Mouse (Mus musculus): ENCODE measurements around the gene Mrpl37. TPM values are rescaled to one million over a fixed set of nuclear protein-coding genes. Genes with fewer than 3 reads are reported as not detected.
A peak's percentile ranks its signal among the peaks of the same experiment; 100 is the strongest.

The Mrpl37 gene
- total RNA-seq, 2 experiments from 2014 or later: 78.5 to 104 TPM

DNA sequence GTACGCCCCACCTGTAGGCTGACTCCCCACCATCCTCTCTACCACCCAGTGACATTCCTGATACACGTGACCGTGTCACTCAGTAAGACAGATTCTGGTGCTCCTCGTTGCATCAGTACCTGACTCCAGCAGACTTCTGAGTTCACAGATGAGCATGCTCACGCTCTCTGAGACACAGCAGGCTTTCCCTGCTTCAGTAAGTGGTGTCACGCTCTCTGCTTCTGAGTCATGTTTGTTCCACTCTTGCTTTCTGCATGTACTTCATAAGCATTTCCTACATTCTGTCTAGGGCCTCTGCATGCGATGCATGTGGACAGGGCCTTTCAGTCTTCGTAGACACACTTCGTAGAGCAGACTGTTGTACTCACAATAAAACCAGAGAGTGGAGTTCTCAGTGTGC lies 5.7 kb upstream of the Mrpl37 start:
- ATAC-seq (replicated peaks; ENCODE audit: low FRiP score, low TSS enrichment, poor library complexity, severe bottlenecking): no peak

- ATAC-seq (replicated peaks; ENCODE audit: low FRiP score, low TSS enrichment, poor library complexity, severe bottlenecking): peak; percentile 51
These were observed 628 bp upstream of the Mrpl37 start for GRCm38 (mm10) chr4:107067151-107067840.

GRCm38 (mm10) chr4:107064394-107065098 lies 2.1 kb downstream of the Mrpl37 start:
- ATAC-seq (replicated peaks; ENCODE audit: low FRiP score, low TSS enrichment, poor library complexity, severe bottlenecking): no peak

DNA sequence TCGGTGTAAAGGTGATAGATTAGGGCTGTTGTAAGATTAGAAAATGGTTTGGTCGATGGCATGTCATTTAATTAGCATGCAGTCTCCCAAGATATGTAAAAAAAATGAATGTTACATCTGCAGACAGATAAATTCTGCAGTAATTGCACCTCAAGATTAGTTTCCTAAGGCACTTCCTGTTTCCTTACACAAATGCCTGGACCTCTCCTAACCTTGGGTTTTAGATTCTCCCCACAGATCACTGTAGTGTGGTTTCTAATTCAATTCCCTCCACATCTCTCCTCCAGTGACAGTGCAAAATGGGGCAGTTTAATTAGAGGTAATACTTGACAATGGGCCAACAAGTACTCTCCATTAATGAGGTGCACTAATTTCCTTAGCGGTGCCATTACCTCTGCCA lies 3.5 kb downstream of the Mrpl37 start:
- ATAC-seq (replicated peaks; ENCODE audit: low FRiP score, low TSS enrichment, poor library complexity, severe bottlenecking): no peak

DNA sequence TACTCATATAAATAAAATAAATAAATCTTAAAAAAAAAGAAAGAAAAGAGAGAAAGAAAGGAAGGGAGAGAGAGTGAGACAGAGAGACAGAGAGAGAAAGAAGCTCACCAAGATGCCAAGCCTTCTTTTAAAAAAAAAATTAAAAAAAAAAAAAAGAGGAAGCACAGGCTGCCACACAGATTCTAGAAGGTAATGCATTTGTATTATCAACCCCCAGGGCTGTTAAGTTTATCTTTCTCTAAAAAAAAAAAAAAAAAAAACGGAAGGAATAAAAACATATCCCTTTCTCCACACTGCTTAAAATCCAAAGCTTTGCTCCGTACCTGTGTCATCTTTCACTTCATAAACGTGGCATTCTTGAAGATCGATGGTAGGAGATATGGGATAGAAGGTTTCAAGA lies 5.1 kb downstream of the Mrpl37 start:
- ATAC-seq (replicated peaks; ENCODE audit: low FRiP score, low TSS enrichment, poor library complexity, severe bottlenecking): no peak

DNA sequence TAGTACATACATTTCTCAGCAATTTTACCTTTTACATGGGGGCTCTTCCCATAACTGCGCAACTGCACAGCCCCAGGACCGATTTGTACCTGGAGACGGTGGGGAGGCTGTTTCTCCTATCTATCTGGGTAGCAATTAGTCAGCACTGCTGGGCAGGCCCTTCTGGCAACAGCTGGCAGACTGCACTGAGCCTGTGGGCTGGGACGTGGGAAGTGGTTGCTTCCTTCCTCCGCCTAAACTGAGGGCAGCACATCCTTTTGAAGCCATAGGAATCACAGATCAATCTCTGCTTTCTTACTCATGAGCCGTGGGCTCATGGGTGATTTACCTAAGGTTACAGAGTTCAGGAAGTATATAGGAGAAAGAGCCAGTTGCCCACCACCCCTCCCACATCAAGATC lies 7.9 kb downstream of the Mrpl37 start:
- no peak for ATAC-seq (replicated peaks; ENCODE audit: low FRiP score, low TSS enrichment, poor library complexity, severe bottlenecking)

DNA sequence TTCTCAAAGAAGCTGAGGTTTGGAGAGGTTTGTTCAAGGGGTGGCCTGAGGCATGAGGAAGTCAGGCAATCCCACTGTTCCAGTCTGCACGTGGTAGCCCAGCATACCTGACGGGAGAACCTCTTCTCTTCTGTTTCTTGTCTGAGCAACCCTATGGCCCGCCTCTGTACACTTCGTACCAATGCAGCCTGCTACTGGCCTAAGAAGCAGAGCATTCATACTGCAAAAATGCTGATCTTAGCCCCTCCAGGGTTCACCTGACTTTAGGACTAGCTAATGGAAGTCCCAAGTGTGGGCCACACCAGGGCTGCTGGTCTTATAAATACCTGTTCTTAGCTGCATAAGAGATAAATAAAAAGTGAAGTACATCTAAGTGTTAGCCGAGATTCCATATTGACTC lies 8.3 kb downstream of the Mrpl37 start:
- no peak for ATAC-seq (replicated peaks; ENCODE audit: low FRiP score, low TSS enrichment, poor library complexity, severe bottlenecking)

GRCm38 (mm10) chr4:107056088-107056487 lies 10.6 kb downstream of the Mrpl37 start:
- ATAC-seq (replicated peaks; ENCODE audit: low FRiP score, low TSS enrichment, poor library complexity, severe bottlenecking): no peak

DNA sequence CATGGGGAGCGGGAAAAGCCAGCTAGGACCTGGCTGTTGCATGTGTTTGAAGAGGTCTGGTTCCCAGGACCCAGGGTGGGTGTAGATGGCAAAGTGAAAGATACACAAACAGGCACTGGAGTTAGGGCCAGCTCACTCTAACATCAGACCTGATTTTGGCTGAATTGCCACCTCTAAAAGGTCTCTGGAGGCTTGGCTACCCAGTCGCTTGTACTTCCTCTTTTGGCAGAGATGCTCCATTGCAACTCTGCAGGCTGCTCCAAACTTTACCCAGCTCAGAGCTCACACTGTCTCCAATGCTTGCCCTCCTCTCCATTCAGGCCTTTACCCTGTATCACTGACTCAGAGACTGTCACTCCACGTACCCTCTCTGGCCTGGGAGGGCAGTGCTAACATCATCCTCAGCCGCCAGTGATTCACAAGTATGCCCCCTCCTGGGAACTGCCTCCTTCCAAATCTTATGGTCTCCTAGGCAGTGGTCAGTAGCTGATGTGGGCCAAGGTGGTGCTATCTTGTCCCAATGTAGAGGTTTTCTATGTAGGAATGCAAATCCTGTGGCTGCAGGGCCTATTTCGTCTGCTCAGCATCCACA lies 13.6 kb downstream of the Mrpl37 start:
- ATAC-seq (replicated peaks; ENCODE audit: low FRiP score, low TSS enrichment, poor library complexity, severe bottlenecking): no peak

DNA sequence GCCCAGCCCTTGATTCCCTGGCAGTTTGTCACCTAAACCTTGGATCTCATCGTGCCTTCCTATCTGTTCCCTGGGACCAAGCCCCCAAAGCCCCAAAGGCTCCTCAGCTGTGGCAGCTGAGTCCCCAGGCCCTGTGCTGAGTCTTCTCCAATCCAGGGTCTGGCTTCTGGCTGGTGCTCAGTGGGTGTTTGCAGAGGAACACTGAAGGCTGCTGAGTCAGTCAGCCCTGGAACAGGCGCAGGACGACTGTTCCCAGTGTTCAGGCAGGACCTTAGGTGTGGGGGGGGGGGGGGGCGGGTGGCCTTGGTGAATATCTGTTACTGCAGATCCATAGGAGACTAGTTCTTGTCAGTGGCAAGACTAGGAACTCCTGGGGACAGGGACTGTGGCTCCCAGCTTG lies 14.8 kb downstream of the Mrpl37 start:
- no peak for ATAC-seq (replicated peaks; ENCODE audit: low FRiP score, low TSS enrichment, poor library complexity, severe bottlenecking)

GRCm38 (mm10) chr4:107048568-107049162 lies 18.0 kb downstream of the Mrpl37 start:
- no peak for ATAC-seq (replicated peaks; ENCODE audit: low FRiP score, low TSS enrichment, poor library complexity, severe bottlenecking)

DNA sequence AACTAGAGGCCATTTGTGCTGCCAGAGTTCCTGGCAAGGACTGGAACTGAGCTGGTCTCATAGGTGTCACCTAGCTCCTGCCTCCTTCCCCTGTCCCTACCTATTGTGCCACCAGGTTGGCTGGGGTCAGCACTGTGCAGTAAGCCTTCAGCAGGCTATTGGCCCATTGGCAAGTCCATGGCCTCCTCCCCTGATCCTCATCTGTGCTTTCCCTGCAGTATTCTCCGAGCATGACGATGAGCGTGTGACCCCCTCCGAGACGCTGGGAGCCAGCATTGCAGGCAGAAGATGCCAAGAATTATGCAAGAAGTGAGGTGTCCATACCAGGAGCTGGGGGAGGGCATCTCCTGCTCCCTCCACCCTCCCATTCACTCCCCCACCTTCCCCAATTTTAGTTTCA lies 18.9 kb downstream of the Mrpl37 start:
- ATAC-seq (replicated peaks; ENCODE audit: low FRiP score, low TSS enrichment, poor library complexity, severe bottlenecking): no peak

DNA sequence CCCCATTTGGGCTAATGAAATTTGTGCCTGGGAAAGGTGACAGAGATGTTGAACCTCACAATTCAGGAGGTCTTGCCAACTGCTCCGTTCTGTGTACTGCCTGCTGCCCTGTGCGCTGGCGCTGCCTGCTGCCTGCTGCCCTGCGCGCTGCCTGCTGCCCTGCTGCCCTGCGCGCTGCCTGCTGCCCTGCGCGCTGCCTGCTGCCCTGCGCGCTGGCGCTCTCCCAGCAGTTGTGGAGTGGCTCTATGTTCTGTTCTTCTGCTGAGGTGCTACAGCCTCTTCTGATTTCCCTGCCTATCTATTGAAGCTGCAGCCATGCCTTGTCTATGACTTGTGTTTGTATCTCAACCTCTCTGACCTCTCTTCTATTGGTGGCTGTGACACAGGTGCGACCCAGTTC lies 21.5 kb downstream of the Mrpl37 start:
- no peak for ATAC-seq (replicated peaks; ENCODE audit: low FRiP score, low TSS enrichment, poor library complexity, severe bottlenecking)

DNA sequence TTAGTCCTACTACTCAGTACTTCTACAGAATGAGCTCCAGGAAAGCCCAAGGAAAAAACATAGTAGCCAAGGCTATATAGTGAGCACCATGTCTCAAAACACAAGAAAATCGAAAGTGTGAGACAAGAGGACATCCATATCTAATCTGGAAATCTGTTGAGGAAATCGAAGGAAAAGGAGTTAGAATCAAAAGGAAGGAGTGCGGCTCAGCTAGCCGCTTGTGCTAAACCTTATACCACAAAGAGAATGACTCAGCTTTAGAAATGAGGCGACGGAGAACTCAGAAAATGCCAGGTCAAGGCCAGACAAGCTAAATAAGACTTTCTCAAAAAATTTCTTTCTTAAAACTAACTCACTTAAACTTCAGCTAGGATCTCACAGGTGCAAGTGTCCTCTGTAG lies 24.4 kb downstream of the Mrpl37 start:
- ATAC-seq (replicated peaks; ENCODE audit: low FRiP score, low TSS enrichment, poor library complexity, severe bottlenecking): no peak

DNA sequence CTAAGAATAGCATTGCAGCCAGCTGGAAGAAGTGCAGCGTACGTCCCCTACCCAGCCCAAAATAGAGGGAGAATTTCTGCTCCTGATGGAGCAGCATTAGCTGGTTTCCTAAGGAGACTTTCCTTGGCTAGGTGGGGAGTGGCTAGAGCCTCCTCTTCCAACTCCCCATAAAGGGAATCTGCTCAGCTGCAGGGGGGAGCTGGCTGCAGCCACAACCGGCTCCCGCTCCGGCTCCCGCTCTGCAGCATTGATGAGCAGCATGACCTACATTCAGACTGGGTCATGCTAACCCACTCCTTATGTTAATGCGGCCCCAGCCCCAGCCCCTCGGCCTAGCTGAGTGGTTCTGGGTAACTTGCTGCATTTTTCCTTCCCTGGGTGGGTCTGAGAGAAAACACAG lies 27.4 kb downstream of the Mrpl37 start:
- ATAC-seq (replicated peaks; ENCODE audit: low FRiP score, low TSS enrichment, poor library complexity, severe bottlenecking): no peak

GRCm38 (mm10) chr4:107038303-107038702 lies 28.4 kb downstream of the Mrpl37 start:
- no peak for ATAC-seq (replicated peaks; ENCODE audit: low FRiP score, low TSS enrichment, poor library complexity, severe bottlenecking)

DNA sequence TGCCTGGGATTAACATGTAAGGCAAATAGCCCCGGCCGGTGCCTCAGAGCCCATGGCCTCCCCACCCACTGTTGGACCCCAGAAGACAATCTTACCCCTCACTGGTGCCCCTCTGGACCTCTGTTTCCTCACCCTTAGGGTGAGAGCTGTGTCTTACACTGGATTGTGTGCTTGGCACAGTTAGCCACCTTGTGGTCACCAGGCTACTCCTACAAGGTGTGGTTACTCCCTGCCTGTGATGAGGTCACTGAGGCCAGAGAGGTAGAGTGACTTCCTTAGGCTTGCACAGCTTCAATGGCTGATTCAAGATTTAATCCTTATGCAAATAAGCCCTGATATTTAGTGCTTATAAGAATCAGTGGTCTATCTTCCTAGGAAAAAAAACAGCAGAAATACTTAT lies 29.7 kb downstream of the Mrpl37 start:
- ATAC-seq (replicated peaks; ENCODE audit: low FRiP score, low TSS enrichment, poor library complexity, severe bottlenecking): no peak

- ATAC-seq (replicated peaks; ENCODE audit: low FRiP score, low TSS enrichment, poor library complexity, severe bottlenecking): no peak
These were observed 31.0 kb downstream of the Mrpl37 start for GRCm38 (mm10) chr4:107035689-107036088.

GRCm38 (mm10) chr4:107026451-107026850 lies 40.2 kb downstream of the Mrpl37 start:
- no peak for ATAC-seq (replicated peaks; ENCODE audit: low FRiP score, low TSS enrichment, poor library complexity, severe bottlenecking)

DNA sequence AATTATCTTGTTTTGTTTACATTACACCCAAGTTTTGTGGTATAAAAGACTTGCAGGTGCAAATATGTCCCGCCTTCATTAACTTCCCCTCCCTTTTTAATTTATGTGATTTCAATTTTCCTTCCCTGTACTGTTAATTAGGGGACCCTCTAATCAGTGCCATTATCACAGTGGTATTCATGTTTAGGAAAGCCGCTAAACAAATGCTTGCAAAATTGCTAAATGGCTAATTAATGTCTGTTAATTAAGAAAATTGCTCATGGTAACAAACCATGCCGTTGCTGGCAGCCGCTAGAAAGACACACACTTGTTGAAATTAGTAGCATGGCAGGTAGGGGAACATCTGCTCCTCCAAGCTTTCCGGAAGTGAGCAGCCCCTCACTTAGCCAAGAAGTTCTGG lies 41.3 kb downstream of the Mrpl37 start:
- ATAC-seq (replicated peaks; ENCODE audit: low FRiP score, low TSS enrichment, poor library complexity, severe bottlenecking): no peak

GRCm38 (mm10) chr4:107024899-107025298 lies 41.8 kb downstream of the Mrpl37 start:
- no peak for ATAC-seq (replicated peaks; ENCODE audit: low FRiP score, low TSS enrichment, poor library complexity, severe bottlenecking)
